Mouse (Mus musculus): ENCODE data around the gene Gm20458. TPM values are rescaled to one million over a fixed set of nuclear protein-coding genes. Genes with fewer than 3 reads are reported as not detected.

The Gm20458 gene
- polyA plus RNA-seq, 1 experiment from 2014 or later, result 12.2 TPM

DNA sequence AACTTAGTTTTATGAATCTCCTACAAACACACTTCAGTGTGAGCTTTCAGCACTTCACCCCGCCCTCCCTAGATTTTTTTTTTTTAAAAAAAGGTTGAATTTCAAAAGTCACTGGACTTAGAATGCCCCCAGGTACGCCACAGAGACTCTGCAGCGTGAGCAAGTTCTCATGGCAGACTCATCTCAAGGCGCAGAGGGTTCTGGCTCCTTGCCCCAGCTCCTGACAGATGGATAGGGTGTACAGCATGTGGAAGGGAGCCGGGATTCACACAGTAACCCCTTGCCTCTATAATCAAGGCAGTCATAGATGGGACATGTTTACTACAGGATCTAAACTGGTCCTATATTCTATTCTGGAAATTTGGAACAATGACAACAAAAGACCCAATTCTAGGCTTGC is 35.4 kb upstream of the Gm20458 start:
- no peak for ATAC-seq (ENCODE audit: insufficient number of reproducible peaks, low FRiP score, low TSS enrichment, low read depth)
- no peak overlapping the region for H3K9ac ChIP-seq
- WGBS, result 78% methylated on average over 5 of the region's 5 CpGs
- no peaks in the 10 kb centered on the region for H3K9me3 ChIP-seq (replicated peaks)
- peaks cover 54% of the 10 kb centered on the region for H3K36me3 ChIP-seq
- H3K27ac ChIP-seq (replicated peaks), result no peak overlapping the region
- H3K27me3 ChIP-seq, result no peaks in the 10 kb centered on the region
- no peak overlapping the region for H3K4me2 ChIP-seq (replicated peaks)
- H3K4me3 ChIP-seq (replicated peaks), result no peak overlapping the region
- H3K4me1 ChIP-seq, result peaks cover 2% of the 10 kb centered on the region; the same call in 1 of the 2 replicates

- Histone ChIP-seq H3K4me3 (replicated peaks) (no peak overlapping the region), H3K36me3 (peaks cover 54% of the 10 kb centered on the region), H3K4me1 (peaks cover 10% of the 10 kb centered on the region), H3K27ac (replicated peaks) (no peak overlapping the region), H3K27me3 (no peaks in the 10 kb centered on the region), H3K4me2 (replicated peaks) (no peak overlapping the region), H3K9ac (no peak overlapping the region), H3K9me3 (replicated peaks) (no peaks in the 10 kb centered on the region)
- ATAC-seq (ENCODE audit: insufficient number of reproducible peaks, low FRiP score, low TSS enrichment, low read depth), result no peak
- 37% methylated on average over 12 of the region's 12 CpGs for WGBS
These were observed 34.6 kb upstream of the Gm20458 start for GRCm38 (mm10) chr2:164426121-164426520.

DNA sequence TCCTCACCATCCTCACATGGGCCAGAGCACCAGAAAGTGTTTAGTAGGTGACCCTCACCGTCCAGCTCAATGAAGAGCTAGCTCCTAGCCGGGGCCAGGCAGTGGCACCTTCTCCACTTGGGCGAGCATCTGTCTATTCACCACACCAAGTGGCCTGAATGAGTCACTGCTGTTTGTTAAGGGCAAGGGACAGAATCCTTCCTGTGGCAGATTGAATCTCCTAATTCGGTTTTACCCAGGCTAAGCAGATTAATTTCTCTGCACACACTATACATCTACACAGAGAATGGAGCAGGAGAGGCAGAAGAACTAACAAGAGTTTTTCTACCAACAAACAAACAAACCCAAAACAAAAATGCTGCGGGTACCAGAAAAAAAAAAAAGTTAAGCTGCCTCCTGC is 33.8 kb upstream of the Gm20458 start:
- Histone ChIP-seq H3K9me3 (replicated peaks) (no peaks in the 10 kb centered on the region), H3K4me2 (replicated peaks) (no peak overlapping the region), H3K27ac (replicated peaks) (no peak overlapping the region), H3K9ac (no peak overlapping the region), H3K27me3 (no peaks in the 10 kb centered on the region), H3K36me3 (peaks cover 54% of the 10 kb centered on the region), H3K4me3 (replicated peaks) (no peak overlapping the region), H3K4me1 (peaks cover 18% of the 10 kb centered on the region)
- no peak for ATAC-seq (ENCODE audit: insufficient number of reproducible peaks, low FRiP score, low TSS enrichment, low read depth)
- WGBS, result 86% methylated on average over 5 of the region's 5 CpGs

GRCm38 (mm10) chr2:164428451-164428850 is 32.3 kb upstream of the Gm20458 start:
- Histone ChIP-seq H3K36me3 (peaks cover 53% of the 10 kb centered on the region), H3K4me3 (replicated peaks) (no peak overlapping the region), H3K4me2 (replicated peaks) (no peak overlapping the region), H3K27ac (replicated peaks) (no peak overlapping the region), H3K4me1 (peaks cover 33% of the 10 kb centered on the region), H3K27me3 (no peaks in the 10 kb centered on the region), H3K9me3 (replicated peaks) (no peaks in the 10 kb centered on the region), H3K9ac (no peak overlapping the region)
- ATAC-seq (ENCODE audit: insufficient number of reproducible peaks, low FRiP score, low TSS enrichment, low read depth), result no peak
- WGBS, result 39% methylated on average over 5 of the region's 5 CpGs

- peaks cover 49% of the 10 kb centered on the region for H3K4me1 ChIP-seq
- H3K27me3 ChIP-seq, result no peaks in the 10 kb centered on the region
- 52% methylated on average over 15 of the region's 15 CpGs for WGBS
- no peak for ATAC-seq (ENCODE audit: insufficient number of reproducible peaks, low FRiP score, low TSS enrichment, low read depth)
- no peak overlapping the region for H3K9ac ChIP-seq
- H3K4me3 ChIP-seq (replicated peaks), result no peak overlapping the region
- H3K27ac ChIP-seq (replicated peaks), result peak overlapping the region; percentile 60
- H3K36me3 ChIP-seq, result peaks cover 40% of the 10 kb centered on the region
- no peak overlapping the region for H3K4me2 ChIP-seq (replicated peaks)
- H3K9me3 ChIP-seq (replicated peaks), result no peaks in the 10 kb centered on the region
These were observed 30.7 kb upstream of the Gm20458 start for GRCm38 (mm10) chr2:164429881-164430615.

- H3K4me1 ChIP-seq, result peaks cover 55% of the 10 kb centered on the region
- no peaks in the 10 kb centered on the region for H3K9me3 ChIP-seq (replicated peaks)
- H3K4me3 ChIP-seq (replicated peaks), result 0 out of 2 replicates have a peak overlapping the region, but pooled peaks have one; percentile 1
- peak overlapping the region; percentile 39 for H3K4me2 ChIP-seq (replicated peaks)
- ATAC-seq (ENCODE audit: insufficient number of reproducible peaks, low FRiP score, low TSS enrichment, low read depth), result no peak
- no peaks in the 10 kb centered on the region for H3K27me3 ChIP-seq
- peak overlapping the region; percentile 60 for H3K27ac ChIP-seq (replicated peaks)
- 14% methylated on average over 7 of the region's 7 CpGs for WGBS
- H3K36me3 ChIP-seq, result peaks cover 37% of the 10 kb centered on the region
- H3K9ac ChIP-seq, result no peak overlapping the region
These were observed 30.1 kb upstream of the Gm20458 start for GRCm38 (mm10) chr2:164430697-164431096.

GRCm38 (mm10) chr2:164431676-164432465 is 28.9 kb upstream of the Gm20458 start:
- peak; percentile 32; the same call in 1 of the 2 replicates for ATAC-seq (ENCODE audit: insufficient number of reproducible peaks, low FRiP score, low TSS enrichment, low read depth)

GRCm38 (mm10) chr2:164432541-164433191 is 28.1 kb upstream of the Gm20458 start:
- Histone ChIP-seq H3K4me2 (replicated peaks) (peak overlapping the region; percentile 39), H3K27me3 (no peaks in the 10 kb centered on the region), H3K4me1 (peaks cover 75% of the 10 kb centered on the region), H3K36me3 (peaks cover 17% of the 10 kb centered on the region), H3K27ac (replicated peaks) (peak overlapping the region; percentile 84), H3K9me3 (replicated peaks) (no peaks in the 10 kb centered on the region), H3K4me3 (replicated peaks) (peak overlapping the region; percentile 9), H3K9ac (no peak overlapping the region)
- peak; percentile 61; the same call in 1 of the 2 replicates for ATAC-seq (ENCODE audit: insufficient number of reproducible peaks, low FRiP score, low TSS enrichment, low read depth)
- 11% methylated on average over 22 of the region's 22 CpGs for WGBS

More at GRCm38 (mm10) chr2:164431676-164432465, 28.9 kb upstream of the Gm20458 start:
- Histone ChIP-seq H3K36me3 (peaks cover 25% of the 10 kb centered on the region), H3K9ac (no peak overlapping the region), H3K4me1 (peaks cover 67% of the 10 kb centered on the region), H3K9me3 (replicated peaks) (no peaks in the 10 kb centered on the region), H3K27ac (replicated peaks) (peak overlapping the region; percentile 84), H3K4me2 (replicated peaks) (peak overlapping the region; percentile 39; the same call in 1 of the 2 replicates), H3K27me3 (no peaks in the 10 kb centered on the region), H3K4me3 (replicated peaks) (no peak overlapping the region; the same call in 1 of the 2 replicates)
- WGBS, result 46% methylated on average over 9 of the region's 9 CpGs

GRCm38 (mm10) chr2:164433278-164433895 is 27.4 kb upstream of the Gm20458 start:
- ATAC-seq (ENCODE audit: insufficient number of reproducible peaks, low FRiP score, low TSS enrichment, low read depth), result no peak
- H3K27ac ChIP-seq (replicated peaks), result peak overlapping the region; percentile 84
- H3K4me1 ChIP-seq, result peaks cover 78% of the 10 kb centered on the region
- H3K4me3 ChIP-seq (replicated peaks), result no peak overlapping the region
- no peak overlapping the region for H3K9ac ChIP-seq
- 63% methylated on average over 9 of the region's 9 CpGs for WGBS
- peaks cover 10% of the 10 kb centered on the region for H3K36me3 ChIP-seq
- H3K9me3 ChIP-seq (replicated peaks), result no peaks in the 10 kb centered on the region
- H3K4me2 ChIP-seq (replicated peaks), result peak overlapping the region; percentile 39
- no peaks in the 10 kb centered on the region for H3K27me3 ChIP-seq

GRCm38 (mm10) chr2:164434681-164435080 is 26.1 kb upstream of the Gm20458 start:
- WGBS, result 69% methylated on average over 3 of the region's 3 CpGs

More at GRCm38 (mm10) chr2:164434681-164435080, 26.1 kb upstream of the Gm20458 start:
- Histone ChIP-seq H3K36me3 (no peaks in the 10 kb centered on the region), H3K9ac (no peak overlapping the region), H3K4me2 (replicated peaks) (no peak overlapping the region), H3K27me3 (no peaks in the 10 kb centered on the region), H3K4me1 (peaks cover 87% of the 10 kb centered on the region), H3K4me3 (replicated peaks) (no peak overlapping the region), H3K27ac (replicated peaks) (no peak overlapping the region), H3K9me3 (replicated peaks) (no peaks in the 10 kb centered on the region)
- ATAC-seq (ENCODE audit: insufficient number of reproducible peaks, low FRiP score, low TSS enrichment, low read depth), result no peak

Measured in embryonic facial prominence, embryonic 15.5 days (tissue).